Mouse (Mus musculus) telencephalon, adult 2 months (tissue): ENCODE data around the gene Rpl3l.

ENCODE experiments used
- DNase-seq: peaks from one replicate; pipeline ENCODE4 v3.0.0-alpha.2; 2011; ENCODE audit warnings: low read depth, low spot score

Rpl3l gene

DNA sequence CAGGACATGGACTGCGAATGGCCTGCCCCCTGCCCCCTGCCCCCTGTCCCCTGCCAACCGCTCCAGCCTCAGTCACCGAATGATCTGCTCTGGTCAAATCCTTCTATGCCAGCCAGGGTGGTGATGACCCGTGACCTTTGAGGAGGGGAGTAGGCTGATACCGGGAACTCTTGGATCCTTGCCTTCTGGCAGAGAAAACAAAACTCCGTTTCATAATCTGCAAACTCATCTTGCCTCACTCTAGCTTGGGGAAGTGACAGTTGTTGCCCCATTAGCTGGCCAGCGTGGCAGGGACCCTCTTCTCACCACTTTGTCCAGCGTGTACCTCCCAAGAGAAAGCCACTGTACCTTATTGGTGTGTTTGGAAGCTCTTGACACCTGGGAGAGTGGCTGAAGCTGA lies 14.7 kb downstream of the Rpl3l start:
- DNase-seq, result no peak

DNA sequence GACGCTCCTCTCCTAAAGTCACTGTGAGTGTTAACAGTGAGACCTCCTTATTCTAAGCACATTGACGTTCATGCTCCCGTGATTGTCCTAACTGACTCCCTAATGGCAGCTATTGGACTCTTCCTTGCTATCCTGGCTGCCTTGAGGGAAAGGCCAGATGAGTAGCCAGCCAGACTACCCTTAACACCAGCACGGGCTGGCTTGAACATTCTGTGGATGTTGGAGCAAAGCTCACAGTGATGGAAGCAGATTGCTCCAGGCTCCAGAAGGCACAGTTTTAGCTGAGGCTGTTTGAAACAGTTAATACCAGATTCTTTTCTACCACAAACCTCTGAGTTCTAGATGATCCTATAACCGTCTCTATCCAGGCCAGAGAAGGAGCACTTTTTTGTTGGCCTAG lies 16.3 kb downstream of the Rpl3l start:
- no peak for DNase-seq

GRCm38 (mm10) chr17:24744381-24744780 lies 16.8 kb downstream of the Rpl3l start:
- no peak for DNase-seq

- peak; percentile 79 for DNase-seq
These were observed 18.2 kb downstream of the Rpl3l start for GRCm38 (mm10) chr17:24745526-24746497.

- no peak for DNase-seq
These were observed 19.4 kb downstream of the Rpl3l start for GRCm38 (mm10) chr17:24746986-24747385.

- no peak for DNase-seq
These were observed 23.9 kb downstream of the Rpl3l start for GRCm38 (mm10) chr17:24751528-24751927.

DNA sequence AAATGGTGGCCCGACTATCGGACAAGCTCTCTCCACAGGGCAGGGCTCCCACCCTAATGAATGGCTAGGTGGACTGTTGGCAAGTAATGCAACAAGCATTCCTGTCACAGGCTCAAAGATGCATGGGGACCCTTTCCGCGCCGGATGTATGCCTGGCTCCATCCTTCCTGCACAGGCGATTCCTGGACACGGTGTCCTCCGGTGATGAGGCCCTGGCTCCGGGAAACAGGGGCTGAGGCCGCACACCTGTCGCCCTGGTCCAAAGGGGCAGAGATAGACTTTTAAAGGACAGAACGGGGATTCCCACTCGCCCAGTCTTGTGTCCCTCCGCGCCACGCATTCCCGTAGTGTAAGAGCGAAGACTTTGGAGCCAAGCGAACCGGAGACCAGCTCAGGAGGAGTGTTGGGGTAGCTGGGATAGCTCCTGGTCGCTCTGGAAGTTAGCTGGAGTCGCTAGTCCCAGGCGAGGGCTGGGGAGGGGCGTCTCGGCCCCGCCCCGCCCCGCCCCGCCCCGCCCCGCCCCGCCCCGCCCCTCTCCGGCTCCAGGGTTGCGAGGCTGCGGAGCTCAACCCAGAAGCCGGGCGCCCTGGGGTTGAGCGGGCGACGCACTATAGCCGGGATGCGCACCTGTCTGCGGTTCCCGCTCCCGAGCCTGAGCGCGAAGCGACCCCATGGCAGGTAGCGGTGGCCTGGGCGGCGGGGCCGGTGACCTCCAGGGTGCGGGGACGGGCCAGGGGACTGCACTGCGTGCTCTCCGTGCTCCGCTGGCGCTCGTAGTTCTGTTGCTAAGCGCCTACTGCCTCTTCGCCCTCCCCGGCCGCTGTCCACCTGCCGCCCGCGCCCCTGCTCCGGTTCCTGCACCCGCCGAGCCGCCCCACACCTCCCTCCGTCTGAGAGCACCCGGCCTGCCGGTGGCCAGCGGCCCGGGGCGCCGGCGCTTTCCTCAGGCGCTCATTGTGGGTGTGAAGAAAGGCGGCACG lies 25.1 kb downstream of the Rpl3l start, which contains the start of gene Hs3st6:
Gene Hs3st6 (plus strand): TSS at position 574 of the 980 bp plus-strand sequence.
- no peak for DNase-seq

- no peak for DNase-seq
These were observed 29.8 kb downstream of the Rpl3l start for GRCm38 (mm10) chr17:24757394-24757793.

DNA sequence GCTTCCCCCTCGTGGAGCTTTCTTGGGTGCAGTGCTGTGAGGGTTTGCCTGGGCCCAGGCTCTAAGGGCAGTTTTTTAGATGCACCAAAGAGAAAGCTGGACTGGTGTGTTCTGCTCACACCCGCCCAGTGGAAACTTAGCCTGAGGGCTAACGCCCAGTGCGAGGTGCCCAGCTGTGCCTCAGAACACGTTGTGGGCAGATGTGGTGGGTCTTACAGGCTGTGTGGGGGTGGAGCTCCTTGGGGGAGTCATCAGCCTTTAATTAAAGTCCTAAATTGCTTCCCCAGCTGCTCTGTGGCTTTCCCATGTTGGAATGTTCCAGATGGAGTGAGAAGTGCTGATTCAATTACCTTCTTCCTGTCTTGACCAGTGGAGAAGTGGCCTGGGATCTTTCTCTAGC lies 33.5 kb downstream of the Rpl3l start:
- no peak for DNase-seq

DNA sequence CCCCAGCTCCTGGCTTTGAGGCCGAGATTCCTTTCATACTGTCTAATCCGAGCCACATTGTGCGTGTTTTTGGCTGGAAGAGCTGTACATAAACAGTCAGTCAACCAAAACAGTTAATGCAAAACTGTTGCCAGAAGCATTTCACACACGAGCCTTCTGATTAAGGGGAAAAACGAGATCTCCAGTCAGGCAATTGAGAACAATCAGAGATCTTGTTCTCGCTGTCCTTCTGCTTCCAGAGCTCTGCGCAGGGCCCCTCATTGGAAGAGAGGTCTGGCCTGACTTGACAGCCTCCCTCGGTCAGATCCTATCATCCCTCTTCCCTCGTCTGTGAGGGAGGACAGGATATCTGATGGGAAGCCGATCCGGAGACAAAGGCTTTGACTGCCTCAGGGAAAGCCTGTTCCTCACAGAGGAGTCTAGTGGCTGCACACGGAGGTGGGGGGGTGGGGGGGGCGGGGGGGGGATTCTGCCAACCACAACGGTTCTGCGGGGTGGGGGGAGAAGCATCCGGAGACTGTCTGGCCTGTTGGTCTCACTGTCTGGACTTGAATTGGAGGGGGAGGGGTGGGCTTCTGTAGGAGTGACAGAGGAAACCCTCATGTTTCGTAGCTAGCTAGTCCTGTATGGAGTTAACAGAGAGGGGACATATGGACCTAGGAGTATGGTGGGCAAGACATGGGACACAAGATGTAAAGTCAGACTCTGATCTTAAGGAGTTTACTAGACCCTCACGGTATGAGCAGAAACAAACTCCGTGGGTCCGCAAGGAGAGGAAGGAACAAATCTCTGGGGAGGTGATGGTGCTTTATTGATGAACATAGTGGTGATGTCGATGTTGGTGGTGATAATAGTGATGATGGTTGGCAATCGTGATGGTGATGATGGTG lies 37.6 kb downstream of the Rpl3l start:
- no peak for DNase-seq

- DNase-seq, result no peak
These were observed 38.8 kb downstream of the Rpl3l start for GRCm38 (mm10) chr17:24766266-24766875.

- no peak for DNase-seq
These were observed 41.5 kb downstream of the Rpl3l start for GRCm38 (mm10) chr17:24769146-24769545.

DNA sequence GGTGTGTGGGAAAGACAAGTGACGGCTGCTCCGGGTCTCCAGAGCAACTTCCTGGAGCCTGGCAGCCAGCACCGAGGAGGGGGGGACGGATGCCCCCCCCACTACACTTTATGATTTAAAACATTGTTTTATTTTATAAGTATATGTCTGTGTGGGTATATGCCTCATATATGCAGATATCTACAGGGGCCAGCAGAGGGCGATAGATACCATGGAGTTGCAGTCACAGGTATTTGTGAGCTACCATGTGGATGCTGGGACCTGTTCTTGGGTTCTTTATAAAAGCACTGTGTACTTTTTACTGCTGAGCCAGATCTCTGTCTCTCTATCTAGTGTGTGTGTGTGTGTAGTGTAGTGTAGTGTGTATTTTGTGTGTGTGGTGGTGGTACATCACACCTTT lies 45.6 kb downstream of the Rpl3l start:
- DNase-seq, result no peak

- no peak for DNase-seq
These were observed 47.6 kb downstream of the Rpl3l start for GRCm38 (mm10) chr17:24775173-24775572.

DNA sequence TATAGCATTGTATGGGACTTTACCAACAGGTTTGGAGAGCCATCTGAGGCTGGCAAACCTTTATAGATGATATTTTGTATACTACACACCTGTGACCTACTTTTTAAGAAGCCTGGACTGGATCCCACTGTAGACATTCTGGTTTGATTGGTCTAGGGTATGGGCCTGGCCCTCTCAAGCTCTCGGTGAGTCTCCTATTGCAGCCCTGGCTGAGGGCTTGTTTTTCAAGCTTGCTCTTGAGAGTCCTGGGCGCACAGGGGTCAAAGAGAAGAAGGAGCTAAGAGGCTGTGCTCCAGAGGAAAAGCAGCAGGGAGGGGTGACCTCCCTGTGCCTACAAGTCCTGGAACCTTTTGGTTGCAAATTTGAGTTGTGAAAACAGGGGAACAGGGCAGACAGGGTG lies 49.5 kb downstream of the Rpl3l start:
- DNase-seq, result no peak

GRCm38 (mm10) chr17:24780821-24781220 lies 53.2 kb downstream of the Rpl3l start:
- DNase-seq, result no peak
